Mouse (Mus musculus): ENCODE measurements at regions not wholly inside any gene's neighbourhood (a gene's known extent, or its start where the extent isn't known, plus 50 kb on each side); places are given as distances from the start of the nearest gene placed in this dataset.

DNA sequence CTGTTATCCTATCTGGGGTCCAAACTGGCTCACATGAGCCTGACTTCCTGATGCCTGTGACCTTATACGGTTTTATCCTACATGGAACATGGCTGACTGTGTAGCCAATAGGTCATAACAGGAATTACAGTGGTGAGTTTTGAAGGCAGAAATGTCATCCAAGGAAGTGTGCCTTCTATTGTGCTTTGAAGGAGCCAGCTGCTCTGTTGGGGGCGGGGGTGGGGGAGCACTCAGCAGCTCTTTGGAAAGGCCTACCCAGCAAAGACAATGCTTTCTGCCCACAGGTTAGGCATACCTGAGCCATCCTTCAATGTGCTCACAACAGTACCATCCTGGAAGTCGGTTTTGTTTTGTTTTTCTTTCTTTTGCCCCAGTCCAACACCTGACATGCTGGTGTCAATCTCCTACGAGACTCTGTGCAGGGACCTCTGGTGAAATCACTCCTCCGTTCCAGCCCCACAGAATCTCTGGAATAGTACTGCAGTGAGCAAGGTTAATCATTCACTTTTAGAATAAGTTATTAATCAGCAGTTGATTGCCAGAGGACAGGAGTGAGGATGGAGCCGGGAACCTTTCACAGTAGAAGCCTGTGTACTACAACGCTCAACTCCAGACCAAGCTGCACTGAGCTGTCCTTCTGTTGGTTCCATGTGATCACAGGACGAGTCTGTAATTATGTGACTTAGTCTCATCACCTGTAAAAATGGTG is 206.3 kb upstream of the Adgrl2 start:
- no peak for TF ChIP-seq GATA4 (IDR thresholded peaks at IDR 0.05; ENCODE audit: insufficient replicate concordance, low read length)

- no peak for TF ChIP-seq GATA4 (IDR thresholded peaks at IDR 0.05; ENCODE audit: insufficient replicate concordance, low read length)
Observed at GRCm38 (mm10) chr3:149190856-149191576, 200.7 kb upstream of the Adgrl2 start.

GRCm38 (mm10) chr3:149184136-149184551 is 193.8 kb upstream of the Adgrl2 start:
- TF ChIP-seq GATA4 (IDR thresholded peaks at IDR 0.05; ENCODE audit: insufficient replicate concordance, low read length): no peak

DNA sequence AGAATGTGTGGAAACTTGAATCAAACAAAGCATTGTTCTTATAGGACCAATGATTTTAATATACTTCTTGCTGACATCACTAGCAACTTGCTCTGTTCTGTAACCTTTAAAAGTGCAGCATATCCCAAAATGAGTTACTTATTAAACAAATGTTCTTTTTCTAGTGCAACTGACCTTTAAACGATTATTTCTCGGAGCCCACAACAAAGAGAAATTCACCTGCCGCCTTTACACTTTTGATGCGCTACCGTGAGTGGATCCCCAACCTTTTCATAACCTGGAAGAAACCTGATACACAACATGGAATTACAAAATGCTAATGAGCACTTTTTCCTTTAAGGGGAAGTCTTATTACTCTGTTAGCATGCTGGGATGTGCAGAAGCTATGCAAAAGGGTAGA is 191.7 kb upstream of the Adgrl2 start:
- no peak for TF ChIP-seq GATA4 (IDR thresholded peaks at IDR 0.05; ENCODE audit: insufficient replicate concordance, low read length)

- TF ChIP-seq GATA4 (IDR thresholded peaks at IDR 0.05; ENCODE audit: insufficient replicate concordance, low read length): no peak
Observed at GRCm38 (mm10) chr3:149180129-149180528, 189.8 kb upstream of the Adgrl2 start.

DNA sequence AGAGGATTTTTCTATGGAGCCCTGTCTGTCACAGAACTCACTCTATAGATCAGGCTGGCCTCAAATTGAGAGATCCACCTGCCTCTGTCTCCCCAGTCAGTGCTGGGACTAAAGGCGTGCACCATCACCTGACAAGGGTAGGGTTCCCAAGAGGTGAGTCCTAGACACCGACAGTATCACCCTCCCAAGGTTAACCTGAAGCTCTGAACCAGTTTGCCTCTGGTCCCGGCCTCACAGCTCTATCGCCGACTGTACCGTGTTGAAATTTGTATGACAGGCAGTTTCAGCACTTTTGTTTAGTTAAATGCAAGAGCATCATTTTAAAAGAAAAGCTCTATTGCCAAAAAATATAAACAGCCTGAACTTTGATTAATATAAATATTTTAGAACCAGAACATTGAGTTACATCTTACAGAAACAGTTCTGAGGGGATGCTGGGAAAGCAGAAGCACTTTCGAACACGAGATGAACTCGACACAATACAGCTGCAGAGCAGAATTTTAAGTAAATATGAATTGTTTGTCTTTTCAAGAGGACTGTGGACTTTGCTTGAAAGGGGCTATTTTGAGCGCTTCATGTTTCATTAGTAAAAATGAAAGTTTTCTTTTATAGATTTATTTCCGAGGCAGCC is 189.2 kb upstream of the Adgrl2 start:
- TF ChIP-seq GATA4 (IDR thresholded peaks at IDR 0.05; ENCODE audit: insufficient replicate concordance, low read length): no peak

DNA sequence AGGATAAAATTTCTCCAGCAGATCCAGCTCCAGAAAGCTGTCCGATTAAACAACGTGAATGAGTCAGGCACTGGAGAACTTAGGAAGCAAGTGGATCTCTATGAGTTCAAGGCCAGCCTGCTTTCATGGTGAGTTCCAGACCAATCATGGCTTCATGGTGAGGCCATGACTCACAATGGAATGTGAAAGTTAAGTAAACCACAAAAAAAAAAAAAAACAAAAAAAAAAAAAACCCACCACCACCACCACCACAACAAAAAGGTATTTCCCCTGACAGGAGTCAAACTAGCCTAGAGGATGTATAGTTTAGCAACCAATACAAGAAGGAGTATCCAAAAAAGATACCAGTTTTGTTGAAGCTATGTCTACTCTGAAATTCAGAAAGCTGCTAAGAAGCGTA is 188.5 kb upstream of the Adgrl2 start:
- no peak for TF ChIP-seq GATA4 (IDR thresholded peaks at IDR 0.05; ENCODE audit: insufficient replicate concordance, low read length)

- TF ChIP-seq GATA4 (IDR thresholded peaks at IDR 0.05; ENCODE audit: insufficient replicate concordance, low read length): no peak
Observed at GRCm38 (mm10) chr3:149174689-149175390, 184.5 kb upstream of the Adgrl2 start.

- TF ChIP-seq GATA4 (IDR thresholded peaks at IDR 0.05; ENCODE audit: insufficient replicate concordance, low read length): no peak
Observed at GRCm38 (mm10) chr3:149173537-149173936, 183.2 kb upstream of the Adgrl2 start.

- TF ChIP-seq GATA4 (IDR thresholded peaks at IDR 0.05; ENCODE audit: insufficient replicate concordance, low read length): no peak
Observed at GRCm38 (mm10) chr3:149171766-149172165, 181.4 kb upstream of the Adgrl2 start.

DNA sequence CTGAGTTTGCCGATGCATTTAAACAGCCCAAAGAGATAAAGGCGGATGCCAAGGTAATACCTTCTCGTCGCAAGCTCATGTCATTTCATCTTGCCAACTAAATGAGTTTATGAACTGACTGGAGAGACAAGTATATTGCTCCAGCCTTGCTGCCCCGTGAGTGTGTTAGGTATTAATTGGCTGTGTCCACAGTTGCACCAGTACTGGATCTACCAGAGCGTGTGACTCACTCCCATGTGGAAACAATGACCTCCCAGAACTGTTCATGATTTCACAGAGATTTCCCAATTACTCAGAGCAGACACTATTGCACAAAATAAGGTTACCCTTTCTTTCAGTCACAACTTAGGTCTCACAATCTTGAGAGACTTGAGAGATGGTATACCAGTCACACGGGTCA is 179.8 kb upstream of the Adgrl2 start:
- TF ChIP-seq GATA4 (IDR thresholded peaks at IDR 0.05; ENCODE audit: insufficient replicate concordance, low read length): no peak

DNA sequence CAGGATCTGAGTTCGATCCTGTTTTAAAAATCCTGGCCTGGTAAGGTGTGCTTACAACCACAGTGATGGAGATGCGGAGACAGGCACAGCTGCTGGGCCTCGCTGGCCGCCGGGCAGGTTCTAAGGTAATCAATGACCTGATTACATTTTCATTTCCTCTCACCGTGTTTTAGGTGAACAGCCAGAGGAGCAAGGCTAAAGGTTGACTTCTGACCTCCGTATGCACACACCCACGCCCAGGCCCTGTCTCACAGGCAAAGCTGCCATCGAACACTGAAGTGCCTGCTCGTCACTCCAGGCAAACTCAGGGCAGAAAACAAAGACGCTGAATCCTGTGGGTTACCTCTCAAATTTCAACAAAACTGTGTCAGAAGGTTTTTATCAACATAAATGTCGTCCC is 179.1 kb upstream of the Adgrl2 start:
- TF ChIP-seq GATA4 (IDR thresholded peaks at IDR 0.05; ENCODE audit: insufficient replicate concordance, low read length): no peak

DNA sequence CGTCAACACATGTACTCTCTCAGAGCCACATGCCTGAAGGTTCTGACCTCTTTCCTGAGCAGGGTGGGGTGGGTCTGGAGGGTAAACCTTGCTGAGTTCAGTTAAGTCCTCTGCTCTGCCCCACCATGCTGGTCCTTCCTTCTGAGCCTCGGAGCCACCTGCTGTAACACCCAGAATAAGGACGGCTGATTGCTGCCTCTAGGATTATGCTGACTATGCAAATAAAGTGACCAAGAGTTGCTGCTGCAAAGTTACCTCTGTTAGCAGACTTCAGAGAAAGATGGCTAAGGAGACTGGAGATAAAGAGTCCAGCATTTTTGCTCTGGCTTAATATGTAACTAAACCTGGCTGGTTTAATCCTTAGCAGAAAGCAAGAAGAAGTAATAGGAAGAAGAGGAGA is 177.6 kb upstream of the Adgrl2 start:
- TF ChIP-seq GATA4 (IDR thresholded peaks at IDR 0.05; ENCODE audit: insufficient replicate concordance, low read length): no peak

- no peak for TF ChIP-seq GATA4 (IDR thresholded peaks at IDR 0.05; ENCODE audit: insufficient replicate concordance, low read length)
Observed at GRCm38 (mm10) chr3:149164804-149165203, 174.4 kb upstream of the Adgrl2 start.

DNA sequence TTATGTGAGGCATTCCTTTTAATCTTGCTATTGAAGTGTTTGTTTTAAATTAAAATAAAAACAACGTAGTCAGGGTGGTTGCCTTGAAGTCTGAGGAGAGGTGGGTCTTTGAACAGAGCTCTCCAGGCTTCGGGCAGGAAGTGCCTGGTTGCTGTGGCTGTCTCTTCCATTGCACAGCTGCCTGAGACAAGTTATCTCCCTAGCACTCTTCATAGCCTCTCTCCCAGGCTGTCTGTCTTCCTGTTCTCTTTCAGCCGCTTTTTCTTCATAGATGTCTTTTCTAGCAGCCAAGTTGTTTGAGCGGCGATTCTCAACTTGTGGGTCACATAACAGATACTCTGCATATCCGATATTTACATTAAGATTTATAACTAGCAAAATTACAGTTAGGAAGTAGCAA is 173.2 kb upstream of the Adgrl2 start:
- TF ChIP-seq GATA4 (IDR thresholded peaks at IDR 0.05; ENCODE audit: insufficient replicate concordance, low read length): no peak

GRCm38 (mm10) chr3:149160833-149161232 is 170.5 kb upstream of the Adgrl2 start:
- no peak for TF ChIP-seq GATA4 (IDR thresholded peaks at IDR 0.05; ENCODE audit: insufficient replicate concordance, low read length)
